18 mouse cellular contexts compared by ENCODE assay signal in the genomic region with DNA sequence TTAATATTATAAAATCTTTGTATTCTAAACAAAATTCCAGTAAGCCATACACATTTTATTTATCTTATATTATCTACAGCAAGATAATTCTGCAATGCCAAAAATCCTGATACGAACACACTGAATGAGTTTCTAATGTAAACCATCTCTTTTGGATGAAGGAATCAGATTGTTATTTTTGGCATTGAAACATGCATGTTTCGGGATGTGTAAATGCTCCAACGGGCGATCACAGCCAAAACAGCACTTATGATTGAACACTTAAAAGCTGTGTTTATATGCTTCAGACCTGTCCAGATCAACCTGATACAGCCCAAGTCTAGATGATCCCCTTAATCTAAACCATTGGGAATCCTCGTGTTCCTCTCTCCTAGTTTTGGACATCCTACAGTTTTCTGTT.
DNase-seq lines count a peak whose midpoint lies in the region; ATAC-seq and TF ChIP-seq lines count a peak whose summit lies in the region.
"Had no signal": no experiment of that assay in that cellular context is flagged by ENCODE, and none has a peak within 500 bp of the region (broad histone marks: within the 10 kb centered on the region; RNA-seq: fewer than 3 reads in every experiment).

No protein-coding gene starts in this region.

- H3K27ac ChIP-seq in hindbrain, embryonic 16.5 days (ENCODE audit: low read depth, low read length): no peak overlapping the region
- H3K27ac ChIP-seq in hindbrain, postnatal 0 days: no peak overlapping the region
- H3K27ac ChIP-seq in midbrain, embryonic 14.5 days (replicated peaks; ENCODE audit: low read depth, low read length): no peak overlapping the region
- H3K27ac ChIP-seq in midbrain, postnatal 0 days (ENCODE audit: low read depth, low read length): no peak overlapping the region
- no peak overlapping the region for H3K27ac ChIP-seq in embryonic facial prominence, embryonic 15.5 days (replicated peaks)
- H3K27ac ChIP-seq: forebrain, embryonic 15.5 days; kidney, embryonic 15.5 days; left cerebral cortex, adult 2 months; lung, embryonic 15.5 days had no signal

- no peak for TF ChIP-seq CTCF in hindbrain, postnatal 0 days (IDR thresholded peaks at IDR 0.05; ENCODE audit: low read depth)
- no peak for TF ChIP-seq CTCF in midbrain, postnatal 0 days (IDR thresholded peaks at IDR 0.05)

- no peak for ATAC-seq in hindbrain, embryonic 16.5 days
- ATAC-seq in hindbrain, postnatal 0 days: no peak
- no peak for ATAC-seq in midbrain, embryonic 14.5 days (ENCODE audit: low FRiP score, low TSS enrichment)
- no peak for ATAC-seq in midbrain, postnatal 0 days (ENCODE audit: low FRiP score)
- ATAC-seq in embryonic facial prominence, embryonic 15.5 days (ENCODE audit: insufficient number of reproducible peaks, low FRiP score, low TSS enrichment, low read depth): no peak
- ATAC-seq: forebrain, embryonic 15.5 days; Patski had no signal

- DNase-seq in hindbrain, postnatal 0 days (ENCODE audit: low spot score): no peak
- DNase-seq in midbrain, embryonic 14.5 days: no peak
- no peak for DNase-seq in midbrain, postnatal 0 days (ENCODE audit: low spot score)
- no peak for DNase-seq in cerebellum, postnatal 10 days
- DNase-seq in heart, adult 8-10 months (ENCODE audit: low spot score): no peak
- DNase-seq: adrenal gland, postnatal 25 days; B cell, adult 2 months; cerebellum, adult 18-20 months; retina, postnatal 1 day; thymus, postnatal 4 days had no signal

- H3K27me3 ChIP-seq in hindbrain, embryonic 16.5 days (replicated peaks; ENCODE audit: control insufficient read depth, insufficient read depth, low read length): no peaks in the 10 kb centered on the region
- H3K27me3 ChIP-seq in hindbrain, postnatal 0 days (ENCODE audit: insufficient read depth, low read length): no peaks in the 10 kb centered on the region
- H3K27me3 ChIP-seq in midbrain, embryonic 14.5 days (ENCODE audit: control insufficient read depth, insufficient read depth, low read length): no peaks in the 10 kb centered on the region
- no peaks in the 10 kb centered on the region for H3K27me3 ChIP-seq in midbrain, postnatal 0 days (ENCODE audit: insufficient read depth, low read length)
- no peaks in the 10 kb centered on the region for H3K27me3 ChIP-seq in embryonic facial prominence, embryonic 15.5 days
- H3K27me3 ChIP-seq: forebrain, embryonic 15.5 days; kidney, embryonic 15.5 days had no signal

- no peak overlapping the region for H3K4me3 ChIP-seq in hindbrain, embryonic 16.5 days (ENCODE audit: low read length)
- no peak overlapping the region for H3K4me3 ChIP-seq in hindbrain, postnatal 0 days (ENCODE audit: low read length)
- no peak overlapping the region for H3K4me3 ChIP-seq in midbrain, embryonic 14.5 days (replicated peaks; ENCODE audit: low read depth, low read length)
- no peak overlapping the region for H3K4me3 ChIP-seq in midbrain, postnatal 0 days (ENCODE audit: low read depth, low read length)
- H3K4me3 ChIP-seq in embryonic facial prominence, embryonic 15.5 days (replicated peaks): 0 out of 2 replicates have a peak overlapping the region, but pooled peaks have one; percentile 6
- H3K4me3 ChIP-seq: forebrain, embryonic 15.5 days; kidney, embryonic 15.5 days; left cerebral cortex, adult 2 months; lung, embryonic 15.5 days had no signal

- H3K36me3 ChIP-seq in hindbrain, embryonic 16.5 days (ENCODE audit: control insufficient read depth, insufficient read depth, low read length): no peaks in the 10 kb centered on the region
- no peaks in the 10 kb centered on the region for H3K36me3 ChIP-seq in hindbrain, postnatal 0 days (ENCODE audit: insufficient read depth, low read length)
- no peaks in the 10 kb centered on the region for H3K36me3 ChIP-seq in midbrain, embryonic 14.5 days (ENCODE audit: control insufficient read depth, insufficient read depth, low read length)
- H3K36me3 ChIP-seq in midbrain, postnatal 0 days (ENCODE audit: insufficient read depth, low read length): no peaks in the 10 kb centered on the region
- no peaks in the 10 kb centered on the region for H3K36me3 ChIP-seq in embryonic facial prominence, embryonic 15.5 days
- H3K36me3 ChIP-seq: forebrain, embryonic 15.5 days; kidney, embryonic 15.5 days; lung, embryonic 15.5 days had no signal

- WGBS in hindbrain, embryonic 16.5 days: 76% methylated on average over 5 of the region's 5 CpGs
- WGBS in hindbrain, postnatal 0 days: 73% methylated on average over 5 of the region's 5 CpGs
- 77% methylated on average over 5 of the region's 5 CpGs for WGBS in midbrain, embryonic 14.5 days
- WGBS in midbrain, postnatal 0 days: 74% methylated on average over 5 of the region's 5 CpGs
- 42% methylated on average over 5 of the region's 5 CpGs for WGBS in embryonic facial prominence, embryonic 15.5 days

- no peaks in the 10 kb centered on the region for H3K9me3 ChIP-seq in hindbrain, embryonic 16.5 days (ENCODE audit: control insufficient read depth, low read length)
- no peaks in the 10 kb centered on the region for H3K9me3 ChIP-seq in hindbrain, postnatal 0 days (ENCODE audit: low read length)
- no peaks in the 10 kb centered on the region for H3K9me3 ChIP-seq in midbrain, embryonic 14.5 days (ENCODE audit: control insufficient read depth, low read length)
- H3K9me3 ChIP-seq in midbrain, postnatal 0 days (ENCODE audit: low read length): no peaks in the 10 kb centered on the region
- no peaks in the 10 kb centered on the region for H3K9me3 ChIP-seq in embryonic facial prominence, embryonic 15.5 days (replicated peaks)
- H3K9me3 ChIP-seq: forebrain, embryonic 15.5 days; kidney, embryonic 15.5 days; lung, embryonic 15.5 days had no signal

- H3K4me2 ChIP-seq in hindbrain, embryonic 16.5 days (ENCODE audit: low read length): peak overlapping the region; percentile 25; the same call in 1 of the 2 replicates
- no peak overlapping the region for H3K4me2 ChIP-seq in hindbrain, postnatal 0 days (ENCODE audit: low read depth, low read length)
- peak overlapping the region; percentile 22; the same call in 1 of the 2 replicates for H3K4me2 ChIP-seq in midbrain, embryonic 14.5 days (ENCODE audit: low read length)
- H3K4me2 ChIP-seq in midbrain, postnatal 0 days (ENCODE audit: low read depth, low read length, poor library complexity, severe bottlenecking): no peak overlapping the region
- 0 out of 2 replicates have a peak overlapping the region, but pooled peaks have one; percentile 22 for H3K4me2 ChIP-seq in embryonic facial prominence, embryonic 15.5 days (replicated peaks)
- H3K4me2 ChIP-seq: forebrain, embryonic 15.5 days; kidney, embryonic 15.5 days; liver, embryonic 11.5 days; lung, embryonic 15.5 days had no signal

- 0 out of 2 replicates have a peak, but pooled peaks cover 4% of the 10 kb centered on the region for H3K4me1 ChIP-seq in hindbrain, embryonic 16.5 days (ENCODE audit: control insufficient read depth, insufficient read depth, low read depth, low read length)
- H3K4me1 ChIP-seq in hindbrain, postnatal 0 days (ENCODE audit: insufficient read depth, low read length): no peaks in the 10 kb centered on the region
- no peaks in the 10 kb centered on the region; the same call in 1 of the 2 replicates for H3K4me1 ChIP-seq in midbrain, embryonic 14.5 days (ENCODE audit: control insufficient read depth, insufficient read depth, low read length)
- H3K4me1 ChIP-seq in midbrain, postnatal 0 days (ENCODE audit: insufficient read depth, low read length): no peaks in the 10 kb centered on the region
- H3K4me1 ChIP-seq in embryonic facial prominence, embryonic 15.5 days: peaks cover 13% of the 10 kb centered on the region

- no peak overlapping the region for H3K9ac ChIP-seq in hindbrain, embryonic 16.5 days (ENCODE audit: low read depth, low read length)
- no peak overlapping the region for H3K9ac ChIP-seq in hindbrain, postnatal 0 days (replicated peaks; ENCODE audit: low read length)
- no peak overlapping the region for H3K9ac ChIP-seq in midbrain, embryonic 14.5 days (replicated peaks; ENCODE audit: low read length)
- H3K9ac ChIP-seq in midbrain, postnatal 0 days (replicated peaks; ENCODE audit: low read length, poor library complexity, severe bottlenecking): no peak overlapping the region
- H3K9ac ChIP-seq in embryonic facial prominence, embryonic 15.5 days: no peak overlapping the region
- H3K9ac ChIP-seq: forebrain, embryonic 15.5 days; kidney, embryonic 15.5 days; lung, embryonic 15.5 days had no signal

Comparison
In these comparisons a context has a peak if more than half of its experiments do, and no peak if none do; other contexts are left out.
1. H3K4me2 ChIP-seq: peak in hindbrain, embryonic 16.5 days (single experiment), midbrain, embryonic 14.5 days (single experiment) and embryonic facial prominence, embryonic 15.5 days (single experiment); none in hindbrain, postnatal 0 days (single experiment) and midbrain, postnatal 0 days (single experiment).